Mouse (Mus musculus): ENCODE results near the gene Ccdc162. TPM values are rescaled to one million over a fixed set of nuclear protein-coding genes. Genes with fewer than 3 reads are reported as not detected.

The Ccdc162 gene
- polyA plus RNA-seq, 1 experiment from 2014 or later: 0.12 TPM

GRCm38 (mm10) chr10:41537226-41537982 lies 179.0 kb downstream of the Ccdc162 start:
- 0 out of 2 replicates have a peak, but pooled peaks cover 2% of the 10 kb centered on the region for H3K36me3 ChIP-seq (ENCODE audit: control insufficient read depth, insufficient read depth)
- no peak overlapping the region for H3K4me2 ChIP-seq (ENCODE audit: low read depth, low read length)
- no peaks in the 10 kb centered on the region for H3K27me3 ChIP-seq (ENCODE audit: control insufficient read depth, insufficient read depth, low read depth, low read length)
- H3K4me3 ChIP-seq (ENCODE audit: low read depth, low read length): no peak overlapping the region
- no peak for ATAC-seq (ENCODE audit: low read depth)
- H3K9me3 ChIP-seq (replicated peaks; ENCODE audit: control insufficient read depth, low read length): no peaks in the 10 kb centered on the region
- H3K9ac ChIP-seq (ENCODE audit: low read depth, low read length): no peak overlapping the region
- no peaks in the 10 kb centered on the region for H3K4me1 ChIP-seq (ENCODE audit: control insufficient read depth, low read depth, low read length)
- WGBS (ENCODE audit: insufficient replicate concordance): 84% methylated on average over 4 of the region's 4 CpGs
- H3K27ac ChIP-seq (ENCODE audit: low read length): no peak overlapping the region

GRCm38 (mm10) chr10:41536714-41537113 lies 179.7 kb downstream of the Ccdc162 start:
- Histone ChIP-seq H3K27ac (ENCODE audit: low read length) (no peak overlapping the region), H3K4me3 (ENCODE audit: low read depth, low read length) (no peak overlapping the region), H3K4me2 (ENCODE audit: low read depth, low read length) (no peak overlapping the region), H3K9ac (ENCODE audit: low read depth, low read length) (no peak overlapping the region), H3K36me3 (ENCODE audit: control insufficient read depth, insufficient read depth) (0 out of 2 replicates have a peak, but pooled peaks cover 4% of the 10 kb centered on the region), H3K4me1 (ENCODE audit: control insufficient read depth, low read depth, low read length) (no peaks in the 10 kb centered on the region), H3K27me3 (ENCODE audit: control insufficient read depth, insufficient read depth, low read depth, low read length) (no peaks in the 10 kb centered on the region), H3K9me3 (replicated peaks; ENCODE audit: control insufficient read depth, low read length) (no peaks in the 10 kb centered on the region)
- no peak for ATAC-seq (ENCODE audit: low read depth)
- WGBS (ENCODE audit: insufficient replicate concordance): 52% methylated on average over 1 of the region's 1 CpGs

GRCm38 (mm10) chr10:41535991-41536390 lies 180.4 kb downstream of the Ccdc162 start:
- Histone ChIP-seq H3K4me1 (ENCODE audit: control insufficient read depth, low read depth, low read length) (no peaks in the 10 kb centered on the region), H3K4me2 (ENCODE audit: low read depth, low read length) (no peak overlapping the region), H3K36me3 (ENCODE audit: control insufficient read depth, insufficient read depth) (0 out of 2 replicates have a peak, but pooled peaks cover 4% of the 10 kb centered on the region), H3K9me3 (replicated peaks; ENCODE audit: control insufficient read depth, low read length) (no peaks in the 10 kb centered on the region), H3K27ac (ENCODE audit: low read length) (no peak overlapping the region), H3K27me3 (ENCODE audit: control insufficient read depth, insufficient read depth, low read depth, low read length) (no peaks in the 10 kb centered on the region), H3K4me3 (ENCODE audit: low read depth, low read length) (no peak overlapping the region), H3K9ac (ENCODE audit: low read depth, low read length) (no peak overlapping the region)
- no peak for ATAC-seq (ENCODE audit: low read depth)
- 71% methylated on average over 2 of the region's 2 CpGs for WGBS (ENCODE audit: insufficient replicate concordance)

GRCm38 (mm10) chr10:41529972-41530371 lies 186.5 kb downstream of the Ccdc162 start:
- no peak overlapping the region for H3K27ac ChIP-seq (ENCODE audit: low read length)
- H3K4me2 ChIP-seq (ENCODE audit: low read depth, low read length): no peak overlapping the region
- H3K36me3 ChIP-seq (ENCODE audit: control insufficient read depth, insufficient read depth): peaks cover 14% of the 10 kb centered on the region
- H3K4me1 ChIP-seq (ENCODE audit: control insufficient read depth, low read depth, low read length): no peaks in the 10 kb centered on the region
- H3K27me3 ChIP-seq (ENCODE audit: control insufficient read depth, insufficient read depth, low read depth, low read length): no peaks in the 10 kb centered on the region
- no peak for ATAC-seq (ENCODE audit: low read depth)
- 71% methylated on average over 5 of the region's 5 CpGs for WGBS (ENCODE audit: insufficient replicate concordance)
- H3K9ac ChIP-seq (ENCODE audit: low read depth, low read length): no peak overlapping the region
- H3K4me3 ChIP-seq (ENCODE audit: low read depth, low read length): no peak overlapping the region
- no peaks in the 10 kb centered on the region for H3K9me3 ChIP-seq (replicated peaks; ENCODE audit: control insufficient read depth, low read length)

- H3K36me3 ChIP-seq (ENCODE audit: control insufficient read depth, insufficient read depth): peaks cover 11% of the 10 kb centered on the region
- no peaks in the 10 kb centered on the region for H3K27me3 ChIP-seq (ENCODE audit: control insufficient read depth, insufficient read depth, low read depth, low read length)
- WGBS (ENCODE audit: insufficient replicate concordance): 46% methylated on average over 1 of the region's 1 CpGs
These were observed 190.7 kb downstream of the Ccdc162 start for GRCm38 (mm10) chr10:41525696-41526095.

GRCm38 (mm10) chr10:41523386-41523785 lies 193.0 kb downstream of the Ccdc162 start:
- WGBS (ENCODE audit: insufficient replicate concordance): 58% methylated on average over 3 of the region's 3 CpGs
- Histone ChIP-seq H3K4me1 (ENCODE audit: control insufficient read depth, low read depth, low read length) (peaks cover 16% of the 10 kb centered on the region), H3K4me2 (ENCODE audit: low read depth, low read length) (no peak overlapping the region), H3K36me3 (ENCODE audit: control insufficient read depth, insufficient read depth) (peaks cover 3% of the 10 kb centered on the region), H3K4me3 (ENCODE audit: low read depth, low read length) (no peak overlapping the region), H3K27me3 (ENCODE audit: control insufficient read depth, insufficient read depth, low read depth, low read length) (no peaks in the 10 kb centered on the region), H3K9me3 (replicated peaks; ENCODE audit: control insufficient read depth, low read length) (no peaks in the 10 kb centered on the region), H3K27ac (ENCODE audit: low read length) (peak overlapping the region; percentile 42; the same call in 1 of the 2 replicates), H3K9ac (ENCODE audit: low read depth, low read length) (no peak overlapping the region)
- ATAC-seq (ENCODE audit: low read depth): no peak

More at GRCm38 (mm10) chr10:41525696-41526095, 190.7 kb downstream of the Ccdc162 start:
- H3K4me3 ChIP-seq (ENCODE audit: low read depth, low read length): no peak overlapping the region
- H3K27ac ChIP-seq (ENCODE audit: low read length): no peak overlapping the region
- ATAC-seq (ENCODE audit: low read depth): no peak
- peaks cover 15% of the 10 kb centered on the region for H3K4me1 ChIP-seq (ENCODE audit: control insufficient read depth, low read depth, low read length)
- H3K9ac ChIP-seq (ENCODE audit: low read depth, low read length): no peak overlapping the region
- no peaks in the 10 kb centered on the region for H3K9me3 ChIP-seq (replicated peaks; ENCODE audit: control insufficient read depth, low read length)
- H3K4me2 ChIP-seq (ENCODE audit: low read depth, low read length): no peak overlapping the region

GRCm38 (mm10) chr10:41520410-41520673 lies 196.1 kb downstream of the Ccdc162 start:
- ATAC-seq (ENCODE audit: low read depth): no peak

GRCm38 (mm10) chr10:41519640-41520409 lies 196.6 kb downstream of the Ccdc162 start:
- peak; percentile 23 for ATAC-seq (ENCODE audit: low read depth)
- Histone ChIP-seq H3K4me2 (ENCODE audit: low read depth, low read length) (peak overlapping the region; percentile 94), H3K4me3 (ENCODE audit: low read depth, low read length) (peak overlapping the region; percentile 83), H3K4me1 (ENCODE audit: control insufficient read depth, low read depth, low read length) (peaks cover 20% of the 10 kb centered on the region), H3K9me3 (replicated peaks; ENCODE audit: control insufficient read depth, low read length) (no peaks in the 10 kb centered on the region), H3K36me3 (ENCODE audit: control insufficient read depth, insufficient read depth) (no peaks in the 10 kb centered on the region; the same call in 1 of the 2 replicates), H3K9ac (ENCODE audit: low read depth, low read length) (peak overlapping the region; percentile 86), H3K27ac (ENCODE audit: low read length) (peak overlapping the region; percentile 83), H3K27me3 (ENCODE audit: control insufficient read depth, insufficient read depth, low read depth, low read length) (no peaks in the 10 kb centered on the region)
- WGBS (ENCODE audit: insufficient replicate concordance): under 1% methylated on average over 65 of the region's 65 CpGs

More at GRCm38 (mm10) chr10:41520410-41520673, 196.1 kb downstream of the Ccdc162 start:
- 3% methylated on average over 5 of the region's 5 CpGs for WGBS (ENCODE audit: insufficient replicate concordance)
- Histone ChIP-seq H3K27me3 (ENCODE audit: control insufficient read depth, insufficient read depth, low read depth, low read length) (no peaks in the 10 kb centered on the region), H3K4me3 (ENCODE audit: low read depth, low read length) (peak overlapping the region; percentile 83), H3K4me2 (ENCODE audit: low read depth, low read length) (peak overlapping the region; percentile 94), H3K4me1 (ENCODE audit: control insufficient read depth, low read depth, low read length) (peaks cover 20% of the 10 kb centered on the region), H3K36me3 (ENCODE audit: control insufficient read depth, insufficient read depth) (no peaks in the 10 kb centered on the region; the same call in 1 of the 2 replicates), H3K27ac (ENCODE audit: low read length) (peak overlapping the region; percentile 83; the same call in 1 of the 2 replicates), H3K9ac (ENCODE audit: low read depth, low read length) (peak overlapping the region; percentile 86), H3K9me3 (replicated peaks; ENCODE audit: control insufficient read depth, low read length) (no peaks in the 10 kb centered on the region)

Data from liver, embryonic 16.5 days (tissue).